Mouse (Mus musculus) hindbrain, embryonic 10.5 days (tissue): ENCODE data around the gene Eif3k. TPM values are rescaled to one million over a fixed set of nuclear protein-coding genes. Genes with fewer than 3 reads are reported as not detected.

Experiments used
- DNase-seq: peaks from one replicate; pipeline ENCODE4 v3.0.0-alpha.2; 2017; ENCODE audit warnings: low spot score
- H3K27ac ChIP-seq: fragments of 300-500 bp; sonication (generic); 2 replicates; pipeline ENCODE4 v1.5.1; 2016; ENCODE audit warnings: mild to moderate bottlenecking, moderate library complexity
- H3K27me3 ChIP-seq: fragments of 300-500 bp; sonication (generic); 2 replicates; pipeline ENCODE4 v1.6.1; 2016; ENCODE audit warnings: mild to moderate bottlenecking; ENCODE audit not compliant: poor library complexity, insufficient read depth, severe bottlenecking
- H3K36me3 ChIP-seq: fragments of 300-500 bp; sonication (generic); 2 replicates; pipeline ENCODE4 v1.6.1; 2016; ENCODE audit warnings: mild to moderate bottlenecking, moderate library complexity
- H3K4me1 ChIP-seq: fragments of 300-500 bp; sonication (generic); replicated peaks from 2 replicates; pipeline ENCODE4 v1.6.1; 2016; ENCODE audit warnings: mild to moderate bottlenecking
- H3K4me3 ChIP-seq: fragments of 300-500 bp; sonication (generic); 2 replicates; pipeline ENCODE4 v1.5.1; 2016; ENCODE audit warnings: mild to moderate bottlenecking, moderate library complexity
- H3K9me3 ChIP-seq: fragments of 300-500 bp; sonication (generic); 2 replicates; pipeline ENCODE4 v1.6.1; 2016; ENCODE audit warnings: mild to moderate bottlenecking, moderate library complexity
- WGBS: fragments of 180-500 bp; shearing (Covaris S2); methylation state at CpG from one replicate; pipeline ENCODE4 v1.1.7; 2016; 5-methylcytosine and 5-hydroxymethylcytosine counted together
- polyA plus RNA-seq: library from polyadenylated mRNA; unstranded; fragments of >200 nt; fragmentation: Nextera tagmentation; extraction: Ambion mirVana; gene quantifications from 2 replicates; pipeline ENCODE4 v1.2.1, GENCODE M21; 2016

The Eif3k gene
- polyA plus RNA-seq, 1 experiment from 2014 or later = 432 TPM

GRCm38 (mm10) chr7:29008714-29009113, 27.1 kb upstream of the Eif3k start:
- Histone ChIP-seq H3K4me3 (no peak overlapping the region), H3K36me3 (no peaks in the 10 kb centered on the region), H3K4me1 (no peaks in the 10 kb centered on the region), H3K27ac (no peak overlapping the region), H3K9me3 (no peaks in the 10 kb centered on the region), H3K27me3 (no peaks in the 10 kb centered on the region)
- no peak for DNase-seq
- 84% methylated on average over 9 of the region's 9 CpGs for WGBS

- no peak for DNase-seq
- no peaks in the 10 kb centered on the region for H3K36me3 ChIP-seq
- no peak overlapping the region for H3K27ac ChIP-seq
- H3K4me3 ChIP-seq = no peak overlapping the region
- H3K9me3 ChIP-seq = no peaks in the 10 kb centered on the region
- H3K27me3 ChIP-seq = no peaks in the 10 kb centered on the region
- WGBS = 96% methylated on average over 10 of the region's 10 CpGs
- no peaks in the 10 kb centered on the region for H3K4me1 ChIP-seq
Observed at GRCm38 (mm10) chr7:29008171-29008570, 26.5 kb upstream of the Eif3k start.

GRCm38 (mm10) chr7:29007224-29008101, 25.8 kb upstream of the Eif3k start:
- no peak for DNase-seq
- Histone ChIP-seq H3K4me3 (no peak overlapping the region), H3K4me1 (no peaks in the 10 kb centered on the region), H3K27me3 (peaks cover under 1% of the 10 kb centered on the region), H3K36me3 (no peaks in the 10 kb centered on the region), H3K27ac (no peak overlapping the region), H3K9me3 (no peaks in the 10 kb centered on the region)
- WGBS = 84% methylated on average over 9 of the region's 9 CpGs

GRCm38 (mm10) chr7:29000651-29001605, 19.3 kb upstream of the Eif3k start:
- Histone ChIP-seq H3K27ac (peak overlapping the region; percentile 87), H3K4me3 (peak overlapping the region; percentile 59), H3K9me3 (no peaks in the 10 kb centered on the region), H3K36me3 (no peaks in the 10 kb centered on the region), H3K4me1 (peaks cover 15% of the 10 kb centered on the region), H3K27me3 (peaks cover 19% of the 10 kb centered on the region)
- WGBS = 7% methylated on average over 43 of the region's 43 CpGs
- DNase-seq = peak; percentile 91

- no peaks in the 10 kb centered on the region for H3K4me1 ChIP-seq
- H3K36me3 ChIP-seq = no peaks in the 10 kb centered on the region
- H3K9me3 ChIP-seq = no peaks in the 10 kb centered on the region
- no peak for DNase-seq
- no peaks in the 10 kb centered on the region for H3K27me3 ChIP-seq
- H3K27ac ChIP-seq = no peak overlapping the region
- no peak overlapping the region for H3K4me3 ChIP-seq
- WGBS = 83% methylated on average over 3 of the region's 3 CpGs
Observed at GRCm38 (mm10) chr7:28993402-28993801, 11.7 kb upstream of the Eif3k start.

GRCm38 (mm10) chr7:28992997-28993396, 11.3 kb upstream of the Eif3k start:
- Histone ChIP-seq H3K4me1 (no peaks in the 10 kb centered on the region), H3K36me3 (no peaks in the 10 kb centered on the region), H3K4me3 (no peak overlapping the region), H3K9me3 (no peaks in the 10 kb centered on the region), H3K27me3 (no peaks in the 10 kb centered on the region), H3K27ac (no peak overlapping the region)
- no peak for DNase-seq
- WGBS = 94% methylated on average over 3 of the region's 3 CpGs

GRCm38 (mm10) chr7:28991616-28992015, 10.0 kb upstream of the Eif3k start:
- no peak for DNase-seq
- H3K4me3 ChIP-seq = no peak overlapping the region
- H3K27ac ChIP-seq = no peak overlapping the region
- no peaks in the 10 kb centered on the region for H3K36me3 ChIP-seq
- H3K4me1 ChIP-seq = no peaks in the 10 kb centered on the region
- WGBS = 64% methylated on average over 5 of the region's 5 CpGs
- no peaks in the 10 kb centered on the region for H3K9me3 ChIP-seq
- no peaks in the 10 kb centered on the region for H3K27me3 ChIP-seq

- Histone ChIP-seq H3K4me1 (no peaks in the 10 kb centered on the region), H3K9me3 (no peaks in the 10 kb centered on the region), H3K36me3 (no peaks in the 10 kb centered on the region), H3K4me3 (no peak overlapping the region), H3K27ac (no peak overlapping the region), H3K27me3 (no peaks in the 10 kb centered on the region)
- no peak for DNase-seq
- 54% methylated on average over 14 of the region's 14 CpGs for WGBS
Observed at GRCm38 (mm10) chr7:28990766-28991273, 9.2 kb upstream of the Eif3k start.

GRCm38 (mm10) chr7:28985207-28985606, 3.5 kb upstream of the Eif3k start:
- Histone ChIP-seq H3K9me3 (no peaks in the 10 kb centered on the region), H3K27ac (no peak overlapping the region), H3K4me1 (peaks cover 26% of the 10 kb centered on the region), H3K4me3 (no peak overlapping the region), H3K36me3 (peaks cover 3% of the 10 kb centered on the region; the same call in 1 of the 2 replicates), H3K27me3 (no peaks in the 10 kb centered on the region)
- WGBS = 87% methylated on average over 7 of the region's 7 CpGs
- no peak for DNase-seq

- no peaks in the 10 kb centered on the region for H3K9me3 ChIP-seq
- no peaks in the 10 kb centered on the region for H3K27me3 ChIP-seq
- WGBS = 97% methylated on average over 1 of the region's 1 CpGs
- no peak for DNase-seq
- H3K36me3 ChIP-seq = peaks cover 7% of the 10 kb centered on the region
- H3K4me1 ChIP-seq = peaks cover 26% of the 10 kb centered on the region
- no peak overlapping the region for H3K4me3 ChIP-seq
- H3K27ac ChIP-seq = no peak overlapping the region
Observed at GRCm38 (mm10) chr7:28984452-28984851, 2.8 kb upstream of the Eif3k start.

- H3K4me3 ChIP-seq = no peak overlapping the region
- 68% methylated on average over 4 of the region's 4 CpGs for WGBS
- H3K27me3 ChIP-seq = no peaks in the 10 kb centered on the region
- peaks cover 26% of the 10 kb centered on the region for H3K4me1 ChIP-seq
- no peaks in the 10 kb centered on the region for H3K9me3 ChIP-seq
- DNase-seq = no peak
- H3K36me3 ChIP-seq = peaks cover 13% of the 10 kb centered on the region
- no peak overlapping the region for H3K27ac ChIP-seq
Observed at GRCm38 (mm10) chr7:28983849-28984248, 2.2 kb upstream of the Eif3k start.

- no peak for DNase-seq
- Histone ChIP-seq H3K27me3 (no peaks in the 10 kb centered on the region), H3K27ac (peak overlapping the region; percentile 85), H3K4me1 (peaks cover 26% of the 10 kb centered on the region), H3K36me3 (peaks cover 20% of the 10 kb centered on the region), H3K4me3 (peak overlapping the region; percentile 70), H3K9me3 (no peaks in the 10 kb centered on the region)
- 73% methylated on average over 11 of the region's 11 CpGs for WGBS
Observed at GRCm38 (mm10) chr7:28983141-28983564, 1.5 kb upstream of the Eif3k start.
